Mouse (Mus musculus) C3H10T1/2 (cell line): ENCODE data around the gene Ypel3. TPM values are rescaled to one million over a fixed set of nuclear protein-coding genes. Genes with fewer than 3 reads are reported as not detected.

Experiments
- polyA plus RNA-seq, 2 experiments: library from polyadenylated mRNA; unstranded; fragments of >200 nt; fragmentation: generic; extraction: Trizol; gene quantifications; one replicate each; pipeline ENCODE4 v1.2.1; 2012; ENCODE audit warnings: missing spikeins in 2 of 2

Ypel3 gene
- 100 to 1,000 TPM in 1 of 2 experiments, 10 to 100 TPM in 1; 18.7 to 138 TPM for polyA plus RNA-seq

GRCm38 (mm10) chr7:126776598-126777057 lies at the start of gene Ypel3:
Ypel3 (plus strand) TSS chr7:126776955.

GRCm38 (mm10) chr7:126759050-126759671 lies 17.6 kb upstream of the Ypel3 start, which contains the start of gene Mapk3:
Mapk3 (plus strand) TSS chr7:126759601.

GRCm38 (mm10) chr7:126766201-126766600 lies 10.6 kb upstream of the Ypel3 start, which contains the start of gene Gdpd3:
Gdpd3 (plus strand) TSS chr7:126766334.

GRCm38 (mm10) chr7:126780971-126781635 lies 4.3 kb downstream of the Ypel3 start, which contains the start of gene Tbx6:
Tbx6 (plus strand) TSS chr7:126781483.

GRCm38 (mm10) chr7:126791851-126792720 lies 15.3 kb downstream of the Ypel3 start, which contains the start of gene Ppp4c:
Ppp4c (minus strand) TSS chr7:126792496.

GRCm38 (mm10) chr7:126797411-126798126 lies 20.8 kb downstream of the Ypel3 start, which contains the start of gene Fam57b:
Fam57b (plus strand) TSS chr7:126797668.

Other genes starting within 250 kb of the Ypel3 start
- gene Eif3c, start 210.5 kb upstream of the Ypel3 start, polyA plus RNA-seq: 100 to 1,000 TPM in 1 of 2 experiments, 10 to 100 TPM in 1; 71.1 to 121 TPM
- gene Apobr, start 192.0 kb upstream of the Ypel3 start, polyA plus RNA-seq: under 1 TPM; 0.28 to 0.60 TPM
- gene Cln3, start 191.1 kb upstream of the Ypel3 start, polyA plus RNA-seq: under 1 TPM; 0.26 to 0.27 TPM
- not detected for gene Il27, start 182.0 kb upstream of the Ypel3 start, polyA plus RNA-seq
- gene Nupr1, start 146.1 kb upstream of the Ypel3 start, polyA plus RNA-seq: 100 to 1,000 TPM in 1 of 2 experiments, 10 to 100 TPM in 1; 12.1 to 109 TPM
- gene Sgf29, start 127.6 kb upstream of the Ypel3 start, polyA plus RNA-seq: 10 to 100 TPM; 24.3 to 64.3 TPM
- 10 to 100 TPM in 1 of 2 experiments, under 1 TPM in 1; 0.02 to 11.3 TPM for gene Sult1a1, start 100.5 kb upstream of the Ypel3 start, polyA plus RNA-seq
- 100 to 1,000 TPM in 1 of 2 experiments, 10 to 100 TPM in 1; 72.6 to 201 TPM for gene Bola2, start 81.6 kb upstream of the Ypel3 start, polyA plus RNA-seq
- gene Slx1b, start 81.2 kb upstream of the Ypel3 start, polyA plus RNA-seq: 1 to 10 TPM; 5.3 to 7.8 TPM
- gene Coro1a, start 69.2 kb upstream of the Ypel3 start, polyA plus RNA-seq: 1 to 10 TPM; 4.1 to 4.4 TPM
- 100 to 1,000 TPM; 144 to 277 TPM for gene Mapk3, start 17.4 kb upstream of the Ypel3 start, polyA plus RNA-seq
- 1 to 10 TPM in 1 of 2 experiments, under 1 TPM in 1; 0.20 to 4.2 TPM for gene Gdpd3, start 10.6 kb upstream of the Ypel3 start, polyA plus RNA-seq
- under 1 TPM; 0.01 to 0.58 TPM for gene Tbx6, start 4.5 kb downstream of the Ypel3 start, polyA plus RNA-seq
- gene Ppp4c, start 15.5 kb downstream of the Ypel3 start, polyA plus RNA-seq: 100 to 1,000 TPM; 126 TPM
- under 1 TPM; 0.08 TPM for gene Fam57b, start 20.7 kb downstream of the Ypel3 start, polyA plus RNA-seq
- gene 4930451I11Rik, start 54.7 kb downstream of the Ypel3 start, polyA plus RNA-seq: not detected
- not detected for gene Doc2a, start 70.5 kb downstream of the Ypel3 start, polyA plus RNA-seq
- 10 to 100 TPM; 10.8 to 24.2 TPM for gene Hirip3, start 85.0 kb downstream of the Ypel3 start, polyA plus RNA-seq
- gene Ino80e, start 85.4 kb downstream of the Ypel3 start, polyA plus RNA-seq: 10 to 100 TPM; 65.9 to 98.4 TPM
- gene Taok2, start 107.7 kb downstream of the Ypel3 start, polyA plus RNA-seq: 10 to 100 TPM; 10.1 to 53.2 TPM
- 10 to 100 TPM; 27.0 to 35.9 TPM for gene Tmem219, start 146.0 kb downstream of the Ypel3 start, polyA plus RNA-seq
- gene Kctd13, start 151.9 kb downstream of the Ypel3 start, polyA plus RNA-seq: 10 to 100 TPM in 1 of 2 experiments, 1 to 10 TPM in 1; 5.7 to 11.3 TPM
- gene Asphd1, start 172.6 kb downstream of the Ypel3 start, polyA plus RNA-seq: under 1 TPM; 0.02 to 0.05 TPM
- gene Sez6l2, start 173.6 kb downstream of the Ypel3 start, polyA plus RNA-seq: under 1 TPM; 0.04 to 0.25 TPM
- 10 to 100 TPM; 88.2 to 97.1 TPM for gene Cdipt, start 199.0 kb downstream of the Ypel3 start, polyA plus RNA-seq
- under 1 TPM; 0.47 to 0.64 TPM for gene Cdiptos, start 199.1 kb downstream of the Ypel3 start, polyA plus RNA-seq
- 10 to 100 TPM; 49.1 to 81.7 TPM for gene Mvp, start 237.7 kb downstream of the Ypel3 start, polyA plus RNA-seq
- under 1 TPM in 1 of 2 experiments, not detected in 1; 0.55 TPM for gene Pagr1b, start 239.5 kb downstream of the Ypel3 start, polyA plus RNA-seq
- gene Pagr1a, start 240.4 kb downstream of the Ypel3 start, polyA plus RNA-seq: 10 to 100 TPM; 14.8 to 18.0 TPM
- gene Gm42742, start 244.1 kb downstream of the Ypel3 start, polyA plus RNA-seq: 10 to 100 TPM; 28.7 to 44.7 TPM
- under 1 TPM in 1 of 2 experiments, not detected in 1; 0.44 TPM for gene Prrt2, start 244.3 kb downstream of the Ypel3 start, polyA plus RNA-seq